Mouse (Mus musculus) megakaryocyte-erythroid progenitor cell, adult 5 weeks (primary cell): ENCODE measurements around the gene Ccdc163. TPM values are rescaled to one million over a fixed set of nuclear protein-coding genes. Genes with fewer than 3 reads are reported as not detected.

Experiments used
- polyA plus RNA-seq: library from polyadenylated mRNA; stranded (reverse); fragments of >175 nt; gene quantifications from 2 replicates; pipeline ENCODE4 v1.2.3, GENCODE M21; 2012

Gene Ccdc163
- polyA plus RNA-seq: 2.8 and 5.8 TPM in 2 replicates

GRCm38 (mm10) chr4:116708201-116708764, at the start of gene Ccdc163, which contains the start of gene Mmachc:
Gene Ccdc163 (plus strand): TSS chr4:116708509.
Gene Mmachc (minus strand): TSS chr4:116708406.

GRCm38 (mm10) chr4:116685402-116686061, 22.8 kb upstream of the Ccdc163 start, which contains the start of gene Prdx1:
Gene Prdx1 (plus strand): TSS chr4:116685544.

GRCm38 (mm10) chr4:116720343-116721097, 12.2 kb downstream of the Ccdc163 start, which contains the start of gene Tesk2:
Gene Tesk2 (plus strand): TSS chr4:116720948.

Other genes starting within 250 kb of the Ccdc163 start
- gene Mast2, start 244.3 kb upstream of the Ccdc163 start, polyA plus RNA-seq: 47.9 and 54.5 TPM in 2 replicates
- gene Ipp, start 201.0 kb upstream of the Ccdc163 start, polyA plus RNA-seq: 1.7 and 2.0 TPM in 2 replicates
- gene Tmem69, start 152.6 kb upstream of the Ccdc163 start, polyA plus RNA-seq: 2.5 and 3.8 TPM in 2 replicates
- 11.1 and 11.8 TPM in 2 replicates for gene Gpbp1l1, start 150.9 kb upstream of the Ccdc163 start, polyA plus RNA-seq
- 0.88 and 1.0 TPM in 2 replicates for gene Ccdc17, start 111.9 kb upstream of the Ccdc163 start, polyA plus RNA-seq
- gene Nasp, start 80.6 kb upstream of the Ccdc163 start, polyA plus RNA-seq: 16.4 and 20.2 TPM in 2 replicates
- 127 and 140 TPM in 2 replicates for gene Akr1a1, start 56.8 kb upstream of the Ccdc163 start, polyA plus RNA-seq
- 14.1 and 16.4 TPM in 2 replicates for gene Prdx1, start 23.0 kb upstream of the Ccdc163 start, polyA plus RNA-seq
- 1.2 and 1.6 TPM in 2 replicates for gene Mmachc, start 103 bp upstream of the Ccdc163 start, polyA plus RNA-seq
- 3.2 and 3.6 TPM in 2 replicates for gene Tesk2, start 12.4 kb downstream of the Ccdc163 start, polyA plus RNA-seq
- gene Toe1, start 99.1 kb downstream of the Ccdc163 start, polyA plus RNA-seq: 3.6 and 3.9 TPM in 2 replicates
- gene Mutyh, start 99.2 kb downstream of the Ccdc163 start, polyA plus RNA-seq: 13.8 and 14.7 TPM in 2 replicates
- gene Hpdl, start 113.2 kb downstream of the Ccdc163 start, polyA plus RNA-seq: 0.47 and 0.55 TPM in 2 replicates
- 0.01 and 0.04 TPM in 2 replicates for gene Zswim5, start 168.9 kb downstream of the Ccdc163 start, polyA plus RNA-seq